Mouse (Mus musculus) C2C12 (cell line): ENCODE data around the gene Rab8b. TPM values are rescaled to one million over a fixed set of nuclear protein-coding genes. Genes with fewer than 3 reads are reported as not detected.
"Not testable (repeated sequence)": the region's sequence is repeated elsewhere in the genome, so short reads cannot be mapped to it uniquely, and the experiment has no call there.

Experiments used
- H3K27me3 ChIP-seq: one replicate; pipeline ENCODE4 v1.6.1; 2011; ENCODE audit not compliant: control insufficient read depth, insufficient read depth, insufficient read length
- H3K36me3 ChIP-seq: one replicate; pipeline ENCODE4 v1.6.1; 2011; ENCODE audit not compliant: control insufficient read depth, insufficient read depth
- H3K4me3 ChIP-seq: one replicate; pipeline ENCODE4 v1.5.1; 2011; ENCODE audit warnings: mild to moderate bottlenecking, control low read depth; ENCODE audit not compliant: poor library complexity, insufficient read depth, severe bottlenecking
- H3K79me2 ChIP-seq: one replicate; pipeline ENCODE4 v1.6.1; 2011; ENCODE audit not compliant: control insufficient read depth, insufficient read depth
- H3K79me3 ChIP-seq: one replicate; pipeline ENCODE4 v1.6.1; 2011; ENCODE audit warnings: low read depth, control low read depth
- H3ac ChIP-seq: one replicate; pipeline ENCODE3; 2011; ENCODE audit warnings: low read depth; ENCODE audit not compliant: control insufficient read depth, insufficient read length
- CEBPB ChIP-seq: IDR thresholded peaks from one replicate; pipeline ENCODE4 v1.6.1; 2011; ENCODE audit warnings: low read depth, mild to moderate bottlenecking, control low read depth, moderate library complexity
- CTCF ChIP-seq: IDR thresholded peaks from one replicate; pipeline ENCODE4 v1.5.1; 2011; ENCODE audit not compliant: control insufficient read depth, insufficient read depth, insufficient read length
- FOSL1 ChIP-seq: IDR thresholded peaks from one replicate; pipeline ENCODE4 v1.8.0; 2011; ENCODE audit warnings: mild to moderate bottlenecking, low read length; ENCODE audit not compliant: poor library complexity, insufficient read depth, severe bottlenecking
- MAX ChIP-seq: IDR thresholded peaks from one replicate; pipeline ENCODE4 v1.6.1; 2011; ENCODE audit warnings: mild to moderate bottlenecking, control low read depth
- MYOD1 ChIP-seq: IDR thresholded peaks from one replicate; pipeline ENCODE4 v1.6.1; 2011; ENCODE audit warnings: low read depth; ENCODE audit not compliant: control insufficient read depth, insufficient read length
- MYOG ChIP-seq: IDR thresholded peaks from one replicate; pipeline ENCODE4 v1.6.1; 2011; ENCODE audit not compliant: control insufficient read depth, insufficient read length; ENCODE audit errors: extremely low read depth
- USF1 ChIP-seq: IDR thresholded peaks from one replicate; pipeline ENCODE4 v1.6.1; 2011; ENCODE audit warnings: low read depth, mild to moderate bottlenecking, control low read depth, moderate library complexity
- polyA plus RNA-seq: library from polyadenylated mRNA; unstranded; fragments of >200 nt; fragmentation: generic; extraction: Trizol; gene quantifications from one replicate; pipeline ENCODE4 v1.2.1, GENCODE M21; 2012; ENCODE audit warnings: missing spikeins

Rab8b gene
- polyA plus RNA-seq, 1 experiment, result 4.1 TPM

- Histone ChIP-seq H3K4me3 (no peak overlapping the region), H3K79me2 (no peaks in the 10 kb centered on the region), H3K27me3 (no peaks in the 10 kb centered on the region), H3K79me3 (no peaks in the 10 kb centered on the region), H3K36me3 (no peaks in the 10 kb centered on the region), H3ac (no peak overlapping the region)
- no peak for TF ChIP-seq MYOD1
Observed at GRCm38 (mm10) chr9:66899072-66899471, 20.4 kb downstream of the Rab8b start.

- Histone ChIP-seq H3K27me3 (no peaks in the 10 kb centered on the region), H3K4me3 (no peak overlapping the region), H3K79me2 (no peaks in the 10 kb centered on the region), H3K79me3 (no peaks in the 10 kb centered on the region), H3ac (no peak overlapping the region), H3K36me3 (no peaks in the 10 kb centered on the region)
- TF ChIP-seq CTCF, result no peak
- TF ChIP-seq MYOG, result no peak
- TF ChIP-seq MAX, result no peak
- TF ChIP-seq USF1, result no peak
- TF ChIP-seq CEBPB, result no peak
- no peak for TF ChIP-seq MYOD1
- no peak for TF ChIP-seq FOSL1
Observed at GRCm38 (mm10) chr9:66897851-66898250, 21.6 kb downstream of the Rab8b start.

- no peak overlapping the region for H3K4me3 ChIP-seq
- no peak for TF ChIP-seq USF1
- no peak for TF ChIP-seq CEBPB
- TF ChIP-seq CTCF, result no peak
- TF ChIP-seq MAX, result no peak
- TF ChIP-seq MYOG, result no peak
- no peak for TF ChIP-seq FOSL1
- no peak for TF ChIP-seq MYOD1
- H3ac ChIP-seq, result no peak overlapping the region
- H3K27me3 ChIP-seq, result no peaks in the 10 kb centered on the region
- no peaks in the 10 kb centered on the region for H3K79me2 ChIP-seq
- no peaks in the 10 kb centered on the region for H3K79me3 ChIP-seq
- H3K36me3 ChIP-seq, result no peaks in the 10 kb centered on the region
Observed at GRCm38 (mm10) chr9:66896951-66897350, 22.5 kb downstream of the Rab8b start.

GRCm38 (mm10) chr9:66895995-66896394, 23.5 kb downstream of the Rab8b start:
- Histone ChIP-seq H3K27me3 (no peaks in the 10 kb centered on the region), H3K79me2 (peaks cover under 1% of the 10 kb centered on the region), H3K36me3 (no peaks in the 10 kb centered on the region), H3K79me3 (no peaks in the 10 kb centered on the region), H3K4me3 (no peak overlapping the region), H3ac (no peak overlapping the region)
- TF ChIP-seq MYOD1, result no peak
- TF ChIP-seq CEBPB, result no peak
- TF ChIP-seq MYOG, result no peak

- H3K4me3 ChIP-seq, result no peak overlapping the region
- no peaks in the 10 kb centered on the region for H3K36me3 ChIP-seq
- H3K27me3 ChIP-seq, result no peaks in the 10 kb centered on the region
- TF ChIP-seq FOSL1 (no peak), MYOD1 (no peak), CEBPB (no peak), MAX (no peak), USF1 (no peak), CTCF (no peak), MYOG (no peak)
- H3ac ChIP-seq, result no peak overlapping the region
- H3K79me2 ChIP-seq, result peaks cover 7% of the 10 kb centered on the region
- peaks cover 3% of the 10 kb centered on the region for H3K79me3 ChIP-seq
Observed at GRCm38 (mm10) chr9:66895035-66895779, 24.3 kb downstream of the Rab8b start.

- Histone ChIP-seq H3ac (no peak overlapping the region), H3K79me3 (peaks cover 4% of the 10 kb centered on the region), H3K36me3 (no peaks in the 10 kb centered on the region), H3K79me2 (peaks cover 7% of the 10 kb centered on the region), H3K27me3 (no peaks in the 10 kb centered on the region), H3K4me3 (no peak overlapping the region)
- TF ChIP-seq MAX (no peak), CEBPB (no peak), USF1 (no peak), MYOD1 (no peak), CTCF (no peak)
Observed at GRCm38 (mm10) chr9:66894421-66894820, 25.1 kb downstream of the Rab8b start.

GRCm38 (mm10) chr9:66892456-66892855, 27.0 kb downstream of the Rab8b start:
- not testable (repeated sequence) for H3K27me3 ChIP-seq, H3ac ChIP-seq, H3K79me2 ChIP-seq, H3K79me3 ChIP-seq, H3K36me3 ChIP-seq, H3K4me3 ChIP-seq
